Mouse (Mus musculus): ENCODE measurements at regions not wholly inside any gene's neighbourhood (a gene's known extent, or its start where the extent isn't known, plus 50 kb on each side); places are given as distances from the start of the nearest gene placed in this dataset.

- Histone ChIP-seq H3K4me3 (no peak overlapping the region), H3K27ac (no peak overlapping the region)
- TF ChIP-seq CTCF (conservative IDR thresholded peaks at IDR 0.05) = no peak
- DNase-seq (ENCODE audit: low spot score in 2 of 2) = no peak
Measured at GRCm38 (mm10) chr7:119279896-119280661, 95.7 kb upstream of the Gpr139 start.

- no peak for DNase-seq (ENCODE audit: low spot score in 2 of 2)
- TF ChIP-seq CTCF (conservative IDR thresholded peaks at IDR 0.05) = no peak
- H3K4me3 ChIP-seq = no peak overlapping the region
- no peak overlapping the region for H3K27ac ChIP-seq
Measured at GRCm38 (mm10) chr7:119272621-119273020, 88.2 kb upstream of the Gpr139 start.

- Histone ChIP-seq H3K4me3 (no peak overlapping the region), H3K27ac (no peak overlapping the region)
- TF ChIP-seq CTCF (conservative IDR thresholded peaks at IDR 0.05) = no peak
- no peak for DNase-seq (ENCODE audit: low spot score in 2 of 2)
Measured at GRCm38 (mm10) chr7:119271427-119271826, 87.0 kb upstream of the Gpr139 start.

DNA sequence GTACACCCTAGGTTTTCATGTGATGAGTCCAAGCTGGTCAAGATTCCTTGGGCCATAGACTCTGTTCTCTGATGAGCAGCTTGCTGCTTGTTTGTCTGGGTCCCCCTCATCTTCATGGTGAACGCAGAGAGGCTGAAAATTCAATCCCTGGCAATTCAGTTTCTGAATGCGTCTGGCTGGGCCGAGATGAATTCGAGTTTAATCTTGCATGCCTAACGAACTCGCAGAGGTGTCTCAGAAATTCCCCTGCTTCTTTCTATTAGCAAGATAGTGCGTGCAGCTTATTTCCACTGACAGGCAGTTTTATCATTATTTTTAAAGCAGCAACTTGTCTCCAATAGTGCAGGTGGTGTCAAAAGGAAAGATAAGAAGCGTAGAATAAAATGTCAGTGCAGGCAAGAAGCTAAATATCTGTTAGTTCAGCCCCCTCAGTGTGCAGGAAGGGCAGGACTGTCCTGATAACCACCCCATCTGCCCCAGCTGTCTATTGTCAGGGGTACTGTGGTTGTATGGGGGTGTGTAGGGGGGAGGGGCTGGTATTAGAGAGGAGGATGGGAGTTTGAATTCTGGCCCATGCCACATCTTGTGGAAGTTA is 86.5 kb upstream of the Gpr139 start:
- H3K27ac ChIP-seq = no peak overlapping the region
- no peak overlapping the region for H3K4me3 ChIP-seq
- no peak for DNase-seq (ENCODE audit: low spot score in 2 of 2)
- TF ChIP-seq CTCF (conservative IDR thresholded peaks at IDR 0.05) = no peak

GRCm38 (mm10) chr7:119258222-119258621 is 73.8 kb upstream of the Gpr139 start:
- no peak for DNase-seq (ENCODE audit: low spot score in 2 of 2)
- Histone ChIP-seq H3K4me3 (no peak overlapping the region), H3K27ac (no peak overlapping the region)
- TF ChIP-seq CTCF (conservative IDR thresholded peaks at IDR 0.05) = no peak

- Histone ChIP-seq H3K27ac (no peak overlapping the region), H3K4me3 (no peak overlapping the region)
- DNase-seq (ENCODE audit: low spot score in 2 of 2) = peak; percentile 46 to 57
- TF ChIP-seq CTCF (conservative IDR thresholded peaks at IDR 0.05) = no peak
Measured at GRCm38 (mm10) chr7:119256916-119257315, 72.5 kb upstream of the Gpr139 start.

DNA sequence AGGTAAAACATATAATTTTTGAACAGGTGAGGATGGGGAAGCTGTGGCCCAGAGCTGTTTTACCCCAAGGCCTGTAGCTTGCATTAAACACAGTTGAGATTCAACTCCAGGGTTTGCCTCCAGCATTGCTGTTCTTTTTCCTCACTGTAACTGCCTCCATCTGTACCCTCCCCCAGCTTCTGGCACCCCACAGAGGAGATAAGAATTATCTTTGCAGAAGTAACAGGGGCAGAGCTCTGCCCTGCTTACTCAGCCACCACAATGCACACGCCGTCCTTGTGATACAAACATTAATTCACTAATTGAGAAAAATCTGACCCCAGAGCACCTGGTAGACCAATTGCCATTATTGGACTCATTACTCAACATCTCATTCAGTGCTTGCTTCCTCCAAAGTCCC is 68.3 kb upstream of the Gpr139 start:
- no peak for TF ChIP-seq CTCF (conservative IDR thresholded peaks at IDR 0.05)
- no peak for DNase-seq (ENCODE audit: low spot score in 2 of 2)
- Histone ChIP-seq H3K27ac (no peak overlapping the region), H3K4me3 (no peak overlapping the region)

GRCm38 (mm10) chr7:119251679-119252078 is 67.3 kb upstream of the Gpr139 start:
- Histone ChIP-seq H3K27ac (no peak overlapping the region), H3K4me3 (no peak overlapping the region)
- TF ChIP-seq CTCF (conservative IDR thresholded peaks at IDR 0.05) = no peak
- DNase-seq (ENCODE audit: low spot score in 2 of 2) = no peak

- TF ChIP-seq CTCF (conservative IDR thresholded peaks at IDR 0.05) = no peak
- DNase-seq (ENCODE audit: low spot score in 2 of 2) = peak; percentile 25 to 71
Measured at GRCm38 (mm10) chr7:119250381-119250780, 66.0 kb upstream of the Gpr139 start.

DNA sequence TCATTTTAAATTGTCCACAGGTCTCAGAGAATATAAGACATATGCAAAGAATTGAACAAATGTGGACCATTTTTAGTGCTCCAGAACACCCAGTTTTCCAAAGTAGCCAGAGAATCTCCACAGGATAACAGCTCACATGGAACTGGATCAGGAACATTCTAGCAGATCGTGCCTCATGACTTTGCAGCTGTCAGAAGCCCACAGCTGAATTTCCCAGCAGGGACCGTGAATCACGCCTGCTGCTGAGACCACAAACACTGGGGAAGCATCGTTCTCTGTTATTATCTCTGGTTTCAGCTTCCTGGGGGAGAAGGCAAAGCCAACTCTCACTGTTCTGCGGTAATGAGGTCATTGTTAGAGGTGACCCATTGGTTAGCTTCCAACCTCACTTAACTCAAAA is 60.4 kb upstream of the Gpr139 start:
- Histone ChIP-seq H3K27ac (no peak overlapping the region), H3K4me3 (no peak overlapping the region)
- no peak for TF ChIP-seq CTCF (conservative IDR thresholded peaks at IDR 0.05)
- peak in 1 of 2 experiments; percentile 10 for DNase-seq (ENCODE audit: low spot score in 2 of 2)

More at GRCm38 (mm10) chr7:119250381-119250780, 66.0 kb upstream of the Gpr139 start:
- Histone ChIP-seq H3K4me3 (no peak overlapping the region), H3K27ac (peak overlapping the region; percentile 36)

DNA sequence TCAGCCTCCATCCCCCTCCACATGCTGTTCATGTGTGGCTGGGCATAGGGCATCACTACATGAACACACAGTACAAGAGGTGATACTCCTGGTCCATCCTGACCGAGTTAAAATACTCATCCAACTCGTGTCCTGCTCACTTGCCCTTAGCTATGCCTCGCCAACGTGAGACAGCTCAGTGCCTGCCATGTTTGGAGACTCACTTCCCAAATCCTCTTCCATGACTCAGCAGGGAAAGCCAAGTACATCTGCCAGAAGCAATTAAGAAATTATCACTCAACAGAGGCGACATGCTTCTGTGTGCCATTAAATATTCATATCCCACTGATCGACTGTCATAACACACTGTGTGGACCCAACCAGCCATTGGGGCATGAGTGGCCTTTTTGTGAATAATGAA is 51.9 kb upstream of the Gpr139 start:
- Histone ChIP-seq H3K4me3 (no peak overlapping the region), H3K27ac (no peak overlapping the region)
- no peak for DNase-seq (ENCODE audit: low spot score in 2 of 2)
- TF ChIP-seq CTCF (conservative IDR thresholded peaks at IDR 0.05) = no peak

All from layer of hippocampus, adult 2 months (tissue).